29 mouse cellular contexts compared by ENCODE assay signal in the genomic region with DNA sequence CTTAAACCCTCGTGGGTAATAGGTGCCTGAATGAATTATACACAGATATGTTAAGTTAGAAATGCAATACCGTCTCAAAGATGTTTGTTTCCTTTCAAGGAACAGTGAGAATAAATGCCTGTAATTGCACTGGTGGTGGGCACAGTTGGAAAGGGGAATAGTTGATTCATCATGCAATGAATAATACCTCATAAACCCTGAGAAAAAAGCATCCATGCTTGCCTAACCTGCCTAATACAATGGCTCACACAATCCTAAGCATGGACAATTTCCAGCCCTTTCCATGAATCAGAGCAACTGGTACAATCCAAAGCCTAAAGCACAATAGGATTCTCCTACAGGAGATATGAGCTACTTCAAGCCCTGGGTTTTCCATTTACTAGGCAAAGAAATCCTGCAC.
"Had no signal": no experiment of that assay in that cellular context is flagged by ENCODE, and none has a peak within 500 bp of the region (broad histone marks: within the 10 kb centered on the region; RNA-seq: fewer than 3 reads in every experiment).

No protein-coding gene starts in this region.

- H3K4me1 ChIP-seq: heart, embryonic 10.5 days; heart, embryonic 12.5 days; heart, embryonic 13.5 days; heart, embryonic 15.5 days; hindbrain, embryonic 10.5 days; hindbrain, embryonic 12.5 days; hindbrain, embryonic 13.5 days; hindbrain, embryonic 15.5 days; intestine, embryonic 15.5 days; kidney, embryonic 15.5 days had no signal

- H3K27me3 ChIP-seq: heart, embryonic 12.5 days; heart, embryonic 13.5 days; heart, embryonic 15.5 days; hindbrain, embryonic 12.5 days; hindbrain, embryonic 13.5 days; hindbrain, embryonic 15.5 days; intestine, embryonic 15.5 days; kidney, embryonic 15.5 days had no signal

- H3K36me3 ChIP-seq: heart, embryonic 10.5 days; heart, embryonic 12.5 days; heart, embryonic 13.5 days; heart, embryonic 15.5 days; hindbrain, embryonic 10.5 days; hindbrain, embryonic 12.5 days; hindbrain, embryonic 13.5 days; hindbrain, embryonic 15.5 days; intestine, embryonic 15.5 days; kidney, embryonic 15.5 days had no signal

- H3K4me3 ChIP-seq: heart, embryonic 10.5 days; heart, embryonic 12.5 days; heart, embryonic 13.5 days; heart, embryonic 15.5 days; hindbrain, embryonic 10.5 days; hindbrain, embryonic 12.5 days; hindbrain, embryonic 13.5 days; hindbrain, embryonic 15.5 days; intestine, embryonic 15.5 days; kidney, embryonic 15.5 days; layer of hippocampus, adult 2 months; left cerebral cortex, adult 2 months had no signal

- DNase-seq: heart, postnatal 10 days; heart, postnatal 14 days; heart, postnatal 36 days; heart, postnatal 4 days; kidney, adult 18-20 months; kidney, postnatal 10 days; kidney, postnatal 25 days; kidney, postnatal 4 days; layer of hippocampus, adult 9-11 months; layer of hippocampus, postnatal 36 days had no signal

- ATAC-seq: hindbrain, embryonic 16.5 days; hindbrain, postnatal 0 days; inflammation-experienced regulatory T-cells, adult 6 months; intestine, embryonic 15.5 days; intestine, embryonic 16.5 days; intestine, postnatal 0 days had no signal

- H3K27ac ChIP-seq: heart, embryonic 10.5 days; heart, embryonic 13.5 days; heart, embryonic 15.5 days; hindbrain, embryonic 10.5 days; hindbrain, embryonic 12.5 days; hindbrain, embryonic 13.5 days; hindbrain, embryonic 14.5 days; hindbrain, embryonic 15.5 days; hindbrain, postnatal 0 days; intestine, embryonic 15.5 days; kidney, embryonic 15.5 days; kidney, postnatal 0 days; layer of hippocampus, adult 2 months; left cerebral cortex, adult 2 months had no signal
